Mouse (Mus musculus): ENCODE measurements around the gene Ripk1.

DNA sequence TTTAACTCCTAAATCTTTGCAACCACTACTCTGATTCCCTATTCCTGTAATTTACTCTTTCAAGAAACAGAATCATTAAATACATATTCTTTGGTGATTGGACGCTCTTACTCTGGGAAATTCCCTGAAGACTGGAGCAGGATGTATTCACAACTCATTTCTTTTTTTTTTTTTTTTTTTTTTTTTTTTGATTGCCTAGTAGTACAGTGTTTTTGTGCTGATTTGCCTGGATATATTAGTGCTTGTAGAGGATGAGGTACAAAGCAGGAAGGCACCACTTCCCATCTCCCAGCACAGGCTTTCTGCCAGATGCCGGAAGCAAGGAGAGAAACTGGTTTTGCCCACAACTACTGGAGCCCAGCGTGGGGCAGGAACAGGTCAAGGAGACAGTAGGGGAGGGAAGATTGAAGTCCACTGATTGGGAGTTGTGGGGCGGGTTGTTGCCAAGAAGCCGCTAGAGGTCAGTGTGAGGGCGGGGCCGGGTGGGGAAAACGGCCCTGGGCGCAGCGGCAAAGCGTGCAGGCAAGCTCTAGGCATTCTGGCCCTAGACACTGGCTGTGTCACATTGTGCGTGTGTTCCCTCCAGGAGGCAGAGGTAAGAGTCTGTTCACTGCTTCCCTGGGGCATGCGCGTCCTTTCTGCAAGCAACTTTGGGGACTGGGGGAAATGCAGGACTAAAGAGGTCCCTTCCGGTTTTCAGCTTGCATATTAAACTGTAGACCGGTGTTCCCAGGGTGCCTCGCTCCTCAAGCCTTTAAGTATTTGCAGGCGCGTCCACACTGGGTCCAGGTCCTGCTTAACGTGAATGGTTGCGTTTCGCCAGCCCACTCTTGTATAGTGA, 37.7 kb upstream of the Ripk1 start, which contains the start of gene Nqo2:
- TF ChIP-seq POLR2A (IDR thresholded peaks at IDR 0.05; ENCODE audit: extremely low read depth, insufficient read depth, low read length) (peak; percentile 57; the same call in 1 of the 2 replicates), CTCF (IDR thresholded peaks at IDR 0.05; ENCODE audit: low read depth, low read length) (no peak)
